Mouse (Mus musculus) embryonic facial prominence, embryonic 15.5 days (tissue): Measurements from ENCODE around the gene Pgrmc1. TPM values are rescaled to one million over a fixed set of nuclear protein-coding genes. Genes with fewer than 3 reads are reported as not detected.

Source experiments
- ATAC-seq: fragments of 200-750 bp; cut with Nextera tagmentation; 2 replicates; pipeline ENCODE4 v1.8.0; 2017; ENCODE audit warnings: low read depth, moderate TSS enrichment; ENCODE audit not compliant: insufficient number of reproducible peaks, low FRiP score, low TSS enrichment
- H3K27ac ChIP-seq: fragments of 300-500 bp; sonication (generic); replicated peaks from 2 replicates; pipeline ENCODE4 v1.5.1; 2015; ENCODE audit warnings: mild to moderate bottlenecking, inconsistent platforms
- H3K27me3 ChIP-seq: fragments of 300-500 bp; sonication (generic); 2 replicates; pipeline ENCODE4 v1.6.1; 2015; ENCODE audit warnings: inconsistent platforms
- H3K36me3 ChIP-seq: fragments of 300-500 bp; sonication (generic); 2 replicates; pipeline ENCODE4 v1.6.1; 2015; ENCODE audit warnings: mild to moderate bottlenecking, inconsistent platforms
- H3K4me1 ChIP-seq: fragments of 300-500 bp; sonication (generic); 2 replicates; pipeline ENCODE4 v1.6.1; 2015; ENCODE audit warnings: inconsistent platforms
- H3K4me2 ChIP-seq: fragments of 300-500 bp; sonication (generic); replicated peaks from 2 replicates; pipeline ENCODE4 v1.6.1; 2015; ENCODE audit warnings: mild to moderate bottlenecking, inconsistent platforms
- H3K4me3 ChIP-seq: fragments of 300-500 bp; sonication (generic); replicated peaks from 2 replicates; pipeline ENCODE4 v1.5.1; 2015; ENCODE audit warnings: mild to moderate bottlenecking, inconsistent platforms
- H3K9ac ChIP-seq: fragments of 300-500 bp; sonication (generic); 2 replicates; pipeline ENCODE4 v1.6.1; 2015; ENCODE audit warnings: inconsistent platforms
- H3K9me3 ChIP-seq: fragments of 300-500 bp; sonication (generic); replicated peaks from 2 replicates; pipeline ENCODE4 v1.6.1; 2016; ENCODE audit warnings: inconsistent platforms
- WGBS: fragments of 180-500 bp; shearing (Covaris S2); methylation state at CpG from one replicate; pipeline ENCODE4 v1.1.7; 2015; 5-methylcytosine and 5-hydroxymethylcytosine counted together
- polyA plus RNA-seq: library from polyadenylated mRNA; unstranded; fragments of >200 nt; fragmentation: Nextera tagmentation; extraction: Ambion mirVana; gene quantifications from 2 replicates; pipeline ENCODE4 v1.2.1, GENCODE M21; 2015

Pgrmc1 gene
- polyA plus RNA-seq, 1 experiment from 2014 or later, result 321 TPM

DNA sequence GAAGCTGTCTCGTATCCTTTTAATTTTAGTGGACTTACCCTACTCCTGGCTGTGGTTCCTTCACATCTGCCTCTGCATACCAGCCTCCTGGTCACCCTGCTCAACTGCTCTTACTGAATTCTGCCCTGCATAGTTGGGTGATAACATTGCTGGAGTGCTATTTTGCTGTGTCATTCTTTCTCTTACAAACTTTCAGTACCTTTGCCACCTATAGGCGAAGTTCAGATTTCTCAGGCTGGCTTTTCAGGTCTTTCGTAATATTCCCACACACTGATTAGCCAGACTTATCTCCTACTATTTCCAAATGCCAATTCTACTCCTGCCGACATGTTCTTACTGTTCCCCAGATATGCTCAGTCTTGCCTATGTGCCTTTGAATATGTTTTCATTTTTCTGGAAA, 6.0 kb downstream of the Pgrmc1 start:
- 69% methylated on average over 4 of the region's 4 CpGs for WGBS
- no peak overlapping the region for H3K27ac ChIP-seq
- H3K4me2 ChIP-seq, result no peak overlapping the region
- H3K27me3 ChIP-seq, result no peaks in the 10 kb centered on the region
- peaks cover 7% of the 10 kb centered on the region; the same call in 1 of the 2 replicates for H3K36me3 ChIP-seq
- H3K4me3 ChIP-seq, result no peak overlapping the region
- H3K9ac ChIP-seq, result no peak overlapping the region
- ATAC-seq, result no peak
- no peaks in the 10 kb centered on the region for H3K9me3 ChIP-seq
- peaks cover 3% of the 10 kb centered on the region; the same call in 1 of the 2 replicates for H3K4me1 ChIP-seq

DNA sequence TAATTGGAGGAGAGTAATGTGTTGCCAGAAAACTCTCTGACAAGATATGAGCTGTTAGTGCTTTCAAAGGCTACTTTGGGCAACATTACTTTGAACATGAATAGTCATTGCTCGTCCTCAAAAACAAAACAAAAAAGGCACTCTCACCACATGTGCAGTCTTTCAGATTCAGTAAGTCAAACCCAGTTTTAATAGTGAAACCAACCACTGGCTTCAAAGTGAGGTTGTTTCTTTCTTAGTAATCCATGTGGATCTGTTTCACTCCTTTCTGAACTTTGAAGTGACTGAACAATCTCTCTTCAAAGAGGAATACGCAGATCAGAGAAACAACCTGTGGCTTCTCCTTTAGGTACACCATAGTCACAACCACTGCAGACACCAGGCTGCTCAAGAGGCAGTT, 11.1 kb downstream of the Pgrmc1 start:
- no peak overlapping the region for H3K4me2 ChIP-seq
- H3K4me3 ChIP-seq, result no peak overlapping the region
- no peaks in the 10 kb centered on the region for H3K27me3 ChIP-seq
- WGBS, result 59% methylated on average over 2 of the region's 2 CpGs
- ATAC-seq, result no peak
- H3K9ac ChIP-seq, result no peak overlapping the region
- no peak overlapping the region for H3K27ac ChIP-seq
- peaks cover 7% of the 10 kb centered on the region; the same call in 1 of the 2 replicates for H3K36me3 ChIP-seq
- H3K4me1 ChIP-seq, result no peaks in the 10 kb centered on the region
- no peaks in the 10 kb centered on the region for H3K9me3 ChIP-seq

- no peak overlapping the region for H3K4me3 ChIP-seq
Measured at GRCm38 (mm10) chrX:36628102-36628501, 30.1 kb downstream of the Pgrmc1 start.

DNA sequence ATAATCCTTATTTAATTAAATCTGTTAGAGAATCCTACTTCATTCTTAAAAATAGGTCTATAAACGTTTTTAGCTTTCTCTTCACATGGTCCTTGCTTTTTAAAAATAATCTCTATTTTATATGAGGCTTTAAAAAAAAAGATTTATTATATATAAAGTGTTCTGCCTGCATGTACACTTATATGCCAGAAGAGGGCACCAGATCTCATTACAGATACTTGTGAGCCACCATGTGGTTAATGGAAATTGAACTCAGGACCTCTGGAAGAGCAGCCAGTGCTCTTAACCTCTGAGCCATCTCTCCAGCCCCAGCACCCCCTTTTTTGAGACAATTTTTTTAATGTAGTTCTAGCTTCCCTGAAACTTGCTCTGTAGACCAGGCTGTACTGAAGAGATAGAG, 32.8 kb downstream of the Pgrmc1 start:
- ATAC-seq, result no peak
- 5% methylated on average over 1 of the region's 1 CpGs for WGBS

More at GRCm38 (mm10) chrX:36628102-36628501, 30.1 kb downstream of the Pgrmc1 start:
- no peak for ATAC-seq
- H3K4me2 ChIP-seq, result no peak overlapping the region
- H3K27ac ChIP-seq, result no peak overlapping the region
- no peaks in the 10 kb centered on the region for H3K27me3 ChIP-seq
- H3K9me3 ChIP-seq, result no peaks in the 10 kb centered on the region
- 60% methylated on average over 3 of the region's 3 CpGs for WGBS
- no peaks in the 10 kb centered on the region for H3K4me1 ChIP-seq
- no peaks in the 10 kb centered on the region for H3K36me3 ChIP-seq
- no peak overlapping the region for H3K9ac ChIP-seq

GRCm38 (mm10) chrX:36640046-36640445, 42.0 kb downstream of the Pgrmc1 start:
- Histone ChIP-seq H3K9me3 (no peaks in the 10 kb centered on the region), H3K4me1 (no peaks in the 10 kb centered on the region), H3K27me3 (no peaks in the 10 kb centered on the region), H3K36me3 (no peaks in the 10 kb centered on the region), H3K9ac (no peak overlapping the region), H3K27ac (no peak overlapping the region), H3K4me3 (no peak overlapping the region), H3K4me2 (no peak overlapping the region)
- no peak for ATAC-seq
- WGBS, result 78% methylated on average over 6 of the region's 6 CpGs

More for the DNA sequence above, 32.8 kb downstream of the Pgrmc1 start:
- H3K4me2 ChIP-seq, result no peak overlapping the region
- H3K4me3 ChIP-seq, result no peak overlapping the region
- no peaks in the 10 kb centered on the region for H3K36me3 ChIP-seq
- no peaks in the 10 kb centered on the region for H3K9me3 ChIP-seq
- H3K27ac ChIP-seq, result no peak overlapping the region
- no peaks in the 10 kb centered on the region for H3K27me3 ChIP-seq
- H3K4me1 ChIP-seq, result no peaks in the 10 kb centered on the region
- H3K9ac ChIP-seq, result no peak overlapping the region

- Histone ChIP-seq H3K27ac (peak within 1 kb of the TSS; percentile 60), H3K9me3 (no peaks in the 10 kb centered on the region), H3K4me3 (peak within 1 kb of the TSS; percentile 61), H3K9ac (no peak within 1 kb of the TSS), H3K4me2 (peak within 1 kb of the TSS; percentile 45), H3K27me3 (no peaks in the 10 kb centered on the region), H3K36me3 (no peaks in the 10 kb centered on the region), H3K4me1 (no peaks in the 10 kb centered on the region)
- WGBS, result 18% methylated on average over 49 of the region's 60 CpGs
- ATAC-seq, result peak; percentile 91
Measured at GRCm38 (mm10) chrX:36644657-36645551, 46.9 kb downstream of the Pgrmc1 start, which contains the start of gene Akap17b. Akap17b (minus strand) TSS chrX:36645395.

Other genes with a start within 250 kb of the Pgrmc1 start
- not detected in 2 replicates for gene Gm6268, start 196.9 kb upstream of the Pgrmc1 start, polyA plus RNA-seq
- not detected in 2 replicates for gene Gm14569, start 106.4 kb upstream of the Pgrmc1 start, polyA plus RNA-seq
- 2.5 and 2.9 TPM in 2 replicates for gene Akap17b, start 47.2 kb downstream of the Pgrmc1 start, polyA plus RNA-seq
- gene Slc25a43, start 145.5 kb downstream of the Pgrmc1 start, polyA plus RNA-seq, result 2.0 and 3.1 TPM in 2 replicates
- 504 and 542 TPM in 2 replicates for gene Slc25a5, start 197.4 kb downstream of the Pgrmc1 start, polyA plus RNA-seq